8 mouse cellular contexts compared by ENCODE assay signal in the genomic region with DNA sequence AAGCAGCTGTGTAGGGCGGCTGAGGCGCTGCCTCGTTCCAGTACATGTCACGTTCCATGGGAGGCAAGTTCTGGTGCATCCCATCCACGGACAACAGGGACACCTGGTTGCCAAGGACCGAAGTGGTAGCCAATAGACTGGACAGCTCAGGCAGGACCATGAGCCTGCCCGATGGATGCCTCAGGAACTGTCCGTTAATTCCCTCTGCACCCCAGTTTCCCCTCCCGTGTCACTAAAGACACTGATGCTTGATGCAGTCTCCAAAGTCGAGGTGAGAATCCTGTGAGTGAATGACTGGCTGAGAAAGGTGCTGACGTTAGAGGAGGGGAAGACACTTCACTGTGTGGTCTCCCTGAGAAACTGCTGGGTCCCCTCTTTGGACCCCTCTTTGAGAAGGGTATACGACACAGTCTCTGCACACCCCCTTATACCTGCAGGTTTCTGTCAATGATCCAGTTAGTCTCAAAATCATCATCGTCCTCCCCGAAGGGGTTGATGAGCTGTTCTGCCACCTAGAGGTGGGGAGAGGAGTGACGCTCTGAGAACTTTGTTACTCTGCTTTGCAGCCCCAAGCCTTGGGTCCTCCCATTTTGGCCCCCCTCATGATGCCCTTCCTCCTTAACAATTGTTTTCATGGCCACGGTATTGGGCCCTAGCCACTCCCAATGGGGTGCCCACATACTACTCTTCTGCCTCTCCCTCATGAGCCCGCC. TPM values are rescaled to one million over a fixed set of nuclear protein-coding genes. Genes with fewer than 3 reads are reported as not detected.
DNase-seq lines count a peak whose midpoint lies in the region; ATAC-seq and TF ChIP-seq lines count a peak whose summit lies in the region.

No protein-coding gene starts in this region.

- CTCF ChIA-PET in Patski (lab: Charles Lee) = interaction anchor here (0.6 to 8.7 kb wide), 14 partner anchors 7 to 80 kb away, joined by 3 to 125 read pairs (median 4); no protein-coding TSS in a partner anchor

- no peak overlapping the region for H3K27ac ChIP-seq in heart, postnatal 0 days (ENCODE audit: low read depth)
- no peak overlapping the region for H3K27ac ChIP-seq in heart, embryonic 10.5 days
- H3K27ac ChIP-seq in liver, embryonic 15.5 days (replicated peaks) = peak overlapping the region; percentile 81

- H3K9ac ChIP-seq in heart, postnatal 0 days (replicated peaks; ENCODE audit: low read depth, low read length) = no peak overlapping the region
- peak overlapping the region; percentile 22 for H3K9ac ChIP-seq in liver, embryonic 15.5 days

- DNase-seq in heart, postnatal 0 days (ENCODE audit: low spot score) = no peak
- no peak for DNase-seq in heart, embryonic 10.5 days (ENCODE audit: low spot score)
- DNase-seq in B cell, adult 2 months = peak; percentile 64 to 66
- no peak for DNase-seq in Patski (ENCODE audit: low read depth, low spot score)
- DNase-seq in urinary bladder, adult 18-20 months (ENCODE audit: low spot score in 2 of 2) = no peak
- no peak for DNase-seq in layer of hippocampus, adult 9-10 months (ENCODE audit: low spot score)
- DNase-seq in kidney, postnatal 25 days = no peak

- TF ChIP-seq EP300 in heart, postnatal 0 days (IDR thresholded peaks at IDR 0.05; ENCODE audit: low read depth) = no peak

- no peak for ATAC-seq in heart, postnatal 0 days (ENCODE audit: insufficient read depth, low read depth)
- no peak for ATAC-seq in Patski
- peak; percentile 29 for ATAC-seq in liver, embryonic 15.5 days (ENCODE audit: insufficient read depth)

- H3K4me3 ChIP-seq in heart, postnatal 0 days (ENCODE audit: low read depth, low read length) = no peak overlapping the region
- no peak overlapping the region for H3K4me3 ChIP-seq in heart, embryonic 10.5 days
- H3K4me3 ChIP-seq in liver, embryonic 15.5 days (replicated peaks) = 0 out of 2 replicates have a peak overlapping the region, but pooled peaks have one; percentile 17

- no peaks in the 10 kb centered on the region for H3K27me3 ChIP-seq in heart, postnatal 0 days (ENCODE audit: control insufficient read depth, insufficient read depth, low read length)
- 0 out of 2 replicates have a peak, but pooled peaks cover 12% of the 10 kb centered on the region for H3K27me3 ChIP-seq in heart, embryonic 10.5 days (ENCODE audit: insufficient read depth, poor library complexity, severe bottlenecking)
- H3K27me3 ChIP-seq in Patski = no peaks in the 10 kb centered on the region
- no peaks in the 10 kb centered on the region for H3K27me3 ChIP-seq in liver, embryonic 15.5 days

- 0 out of 2 replicates have a peak, but pooled peaks cover 2% of the 10 kb centered on the region for H3K4me1 ChIP-seq in heart, postnatal 0 days (ENCODE audit: control insufficient read depth, insufficient read depth)
- H3K4me1 ChIP-seq in heart, embryonic 10.5 days = peaks cover 26% of the 10 kb centered on the region
- H3K4me1 ChIP-seq in liver, embryonic 15.5 days (replicated peaks) = peaks cover 85% of the 10 kb centered on the region

- POLR2A ChIA-PET in Patski (lab: Charles Lee) = no interaction called here

- peak; percentile 68 for TF ChIP-seq CTCF in heart, postnatal 0 days (IDR thresholded peaks at IDR 0.05; ENCODE audit: low read depth)
- TF ChIP-seq CTCF in Patski (IDR thresholded peaks at IDR 0.05) = peak; percentile 89

- no peaks in the 10 kb centered on the region for H3K9me3 ChIP-seq in heart, postnatal 0 days (replicated peaks; ENCODE audit: control insufficient read depth, low read length)
- H3K9me3 ChIP-seq in heart, embryonic 10.5 days = no peaks in the 10 kb centered on the region
- no peaks in the 10 kb centered on the region for H3K9me3 ChIP-seq in liver, embryonic 15.5 days (replicated peaks)

- 55% methylated on average over 17 of the region's 17 CpGs for whole genome bisulfite sequencing in heart, postnatal 0 days
- 68% methylated on average over 17 of the region's 17 CpGs for WGBS in heart, embryonic 10.5 days
- WGBS in liver, embryonic 15.5 days (ENCODE audit: insufficient replicate concordance) = 48% methylated on average over 17 of the region's 17 CpGs

- peaks cover 21% of the 10 kb centered on the region for H3K36me3 ChIP-seq in heart, postnatal 0 days (replicated peaks; ENCODE audit: control insufficient read depth, insufficient read depth, low read length)
- peaks cover 17% of the 10 kb centered on the region for H3K36me3 ChIP-seq in heart, embryonic 10.5 days
- H3K36me3 ChIP-seq in liver, embryonic 15.5 days (replicated peaks) = peaks cover 32% of the 10 kb centered on the region

- in situ Hi-C loops in Patski (cut with MboI; ENCODE audit: low pct_unique_long_range_greater_than_20kb) = no loop called here

- H3K4me2 ChIP-seq in heart, postnatal 0 days (ENCODE audit: low read depth, low read length) = no peak overlapping the region
- H3K4me2 ChIP-seq in liver, embryonic 15.5 days = peak overlapping the region; percentile 51

RNA-seq across cellular contexts. Expression of a gene that starts 8.9 kb away (rescaled TPM):
- total RNA-seq in heart, postnatal 0 days (2014; rRNA removed; ENCODE audit: low replicate concordance) = 396 and 524 TPM in 2 replicates
- 3,148 and 3,286 TPM in 2 replicates for polyA plus RNA-seq in heart, postnatal 0 days (2015; fragmentation: Nextera tagmentation; extraction: Ambion mirVana)
- 1,706 and 1,823 TPM in 2 replicates for polyA plus RNA-seq in heart, embryonic 10.5 days (2016; fragmentation: Nextera tagmentation; extraction: Ambion mirVana)
- polyA plus RNA-seq in Patski (2021) = 2,141 TPM
- polyA plus RNA-seq in liver, embryonic 15.5 days (2015; fragmentation: Nextera tagmentation; extraction: Ambion mirVana) = 3,441 and 3,837 TPM in 2 replicates

RNA-seq across cellular contexts. Expression of a gene that starts 12.1 kb away (rescaled TPM):
- not detected in 2 replicates for total RNA-seq in heart, postnatal 0 days (2014; rRNA removed; ENCODE audit: low replicate concordance)
- polyA plus RNA-seq in heart, postnatal 0 days (2015; fragmentation: Nextera tagmentation; extraction: Ambion mirVana) = 0.26 and 0.33 TPM in 2 replicates
- polyA plus RNA-seq in heart, embryonic 10.5 days (2016; fragmentation: Nextera tagmentation; extraction: Ambion mirVana) = 0.73 and 0.95 TPM in 2 replicates
- polyA plus RNA-seq in Patski (2021) = not detected
- 0.09 and 0.12 TPM in 2 replicates for polyA plus RNA-seq in liver, embryonic 15.5 days (2015; fragmentation: Nextera tagmentation; extraction: Ambion mirVana)

RNA-seq across cellular contexts. Expression of a gene that starts 12.1 kb away (rescaled TPM):
- total RNA-seq in heart, postnatal 0 days (2014; rRNA removed; ENCODE audit: low replicate concordance) = 16.3 and 27.4 TPM in 2 replicates
- polyA plus RNA-seq in heart, postnatal 0 days (2015; fragmentation: Nextera tagmentation; extraction: Ambion mirVana) = 17.9 and 20.7 TPM in 2 replicates
- 51.5 and 57.6 TPM in 2 replicates for polyA plus RNA-seq in heart, embryonic 10.5 days (2016; fragmentation: Nextera tagmentation; extraction: Ambion mirVana)
- 0.71 TPM for polyA plus RNA-seq in Patski (2021)
- polyA plus RNA-seq in liver, embryonic 15.5 days (2015; fragmentation: Nextera tagmentation; extraction: Ambion mirVana) = 245 and 277 TPM in 2 replicates

RNA-seq across cellular contexts. Expression of a gene that starts 52.0 kb away (rescaled TPM):
- total RNA-seq in heart, postnatal 0 days (2014; rRNA removed; ENCODE audit: low replicate concordance) = 106 and 156 TPM in 2 replicates
- 21.4 and 23.3 TPM in 2 replicates for polyA plus RNA-seq in heart, postnatal 0 days (2015; fragmentation: Nextera tagmentation; extraction: Ambion mirVana)
- 16.5 and 19.0 TPM in 2 replicates for polyA plus RNA-seq in heart, embryonic 10.5 days (2016; fragmentation: Nextera tagmentation; extraction: Ambion mirVana)
- 227 TPM for polyA plus RNA-seq in Patski (2021)
- 7.6 and 8.9 TPM in 2 replicates for polyA plus RNA-seq in liver, embryonic 15.5 days (2015; fragmentation: Nextera tagmentation; extraction: Ambion mirVana)

Comparison
In these comparisons a context has a peak if more than half of its experiments do, and no peak if none do; other contexts are left out.
1. DNase-seq: peak in B cell, adult 2 months (2 of 2); none in heart, postnatal 0 days (single experiment), heart, embryonic 10.5 days (single experiment), Patski (single experiment), urinary bladder, adult 18-20 months (0 of 2), layer of hippocampus, adult 9-10 months (single experiment) and kidney, postnatal 25 days (0 of 2).
2. RNA of a gene that starts 12.1 kb away (polyA plus RNA-seq): 245 to 277 TPM in liver, embryonic 15.5 days, 51.5 to 57.6 TPM in heart, embryonic 10.5 days and 17.9 to 20.7 TPM in heart, postnatal 0 days; 0.71 TPM in Patski (single experiment); every median in the first group is over 10 times any median in the second.